Mouse (Mus musculus): ENCODE data around the gene Nanos1.

Gene Nanos1

DNA sequence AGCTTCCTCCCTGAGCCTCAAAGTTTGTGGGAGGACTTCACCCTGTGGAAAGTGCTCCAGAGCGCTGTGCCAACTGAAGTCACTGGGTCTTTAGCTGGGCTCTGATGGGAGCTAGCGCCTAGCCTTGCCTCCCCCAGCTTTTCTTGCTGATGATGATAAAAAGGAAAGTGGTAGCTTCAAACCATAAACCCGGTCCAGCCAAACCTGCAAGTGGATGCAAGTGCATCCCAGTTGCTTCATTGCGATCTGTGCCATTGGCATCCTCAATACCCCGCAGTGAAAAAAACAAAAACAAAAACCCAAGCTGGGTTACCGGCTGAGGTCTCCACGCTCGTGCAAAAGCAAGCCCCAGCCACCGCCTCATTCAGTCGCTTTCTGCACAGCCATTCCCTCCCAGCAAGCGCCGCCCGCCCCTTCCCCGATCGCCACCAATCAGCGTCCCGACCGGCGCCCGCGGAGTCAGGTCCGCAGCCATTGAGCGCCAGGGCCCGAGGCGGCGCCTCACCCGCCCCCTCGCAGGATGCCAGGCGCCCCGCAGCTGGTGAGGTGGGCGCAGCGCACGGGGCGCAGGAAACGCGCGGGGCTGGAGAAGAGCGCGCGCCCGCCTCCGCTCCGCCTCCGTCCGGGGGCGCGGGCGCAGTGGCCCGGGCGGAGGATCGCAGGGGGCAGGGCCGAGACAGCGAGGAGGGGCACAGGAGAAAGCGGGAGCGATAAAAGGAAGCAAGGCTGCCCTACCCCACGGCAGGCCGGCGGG is at the start of gene Nanos1:
Gene Nanos1 (plus strand): TSS at position 550 of the 754 bp plus-strand sequence.
- CTCF ChIA-PET, result interaction anchor here in 2 of 4 experiments (1.0 to 1.4 kb wide), 4 partner anchors 9 to 26 kb away, joined by 3 to 4 read pairs (median 4); no protein-coding TSS in a partner anchor
- POLR2A ChIA-PET, result interaction anchor here (0.6 to 3.0 kb wide), 32 partner anchors 10 to 175 kb away, joined by 3 to 64 read pairs (median 8); partner anchors contain the start of genes Cacul1 (in 3 of the 4), Eif3a (in 3 of the 4), Fam45a (in 2 of the 4) and Grk5 (in 2 of the 4)

DNA sequence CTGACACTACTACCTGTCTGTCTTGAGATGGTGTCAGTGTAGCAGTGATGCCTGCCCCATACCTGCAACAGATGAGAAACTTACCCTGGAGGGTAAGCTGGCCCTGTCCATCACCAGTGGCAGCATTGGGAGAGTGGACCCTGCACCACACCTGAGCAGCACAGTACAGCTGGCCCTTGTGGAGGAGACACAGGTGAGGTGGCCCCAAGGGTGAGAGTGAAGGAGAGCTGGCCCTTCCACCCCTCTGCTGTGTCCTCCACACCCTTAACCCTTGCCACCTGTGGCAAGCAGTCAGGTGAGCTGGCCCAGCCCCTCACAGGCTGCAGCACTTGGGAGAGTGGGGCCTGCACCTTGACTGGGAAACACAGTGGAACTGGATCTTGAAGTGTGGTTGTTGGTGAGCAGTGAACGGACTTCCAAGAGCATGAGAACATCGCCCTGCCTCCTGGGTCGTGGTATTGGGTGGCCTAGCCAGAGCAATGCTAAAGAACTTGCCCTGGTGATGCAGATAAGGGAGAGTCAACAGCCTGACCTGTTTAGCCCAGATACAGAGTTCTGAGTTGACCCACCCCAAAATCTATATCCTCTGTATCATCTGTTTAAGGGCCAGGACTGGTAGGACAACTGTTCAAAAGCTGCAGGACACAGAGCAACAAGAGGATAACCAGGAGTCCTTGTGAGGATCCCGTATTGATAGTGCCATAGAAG is 46.4 kb upstream of the Nanos1 start:
- CTCF ChIA-PET, result no interaction called here
- POLR2A ChIA-PET, result interaction anchor here in 1 of 4 experiments (0.5 kb wide), 1 partner anchor 1763 kb away, joined by 12 read pairs; no protein-coding TSS in a partner anchor

GRCm38 (mm10) chr19:60710196-60710595 is 45.6 kb upstream of the Nanos1 start:
- POLR2A ChIA-PET, result interaction anchor here in 1 of 4 experiments (0.5 kb wide), 1 partner anchor 1764 kb away, joined by 12 read pairs; no protein-coding TSS in a partner anchor
- CTCF ChIA-PET, result interaction anchor here in 1 of 4 experiments (0.6 kb wide), 1 partner anchor 241 kb away, joined by 3 read pairs; no protein-coding TSS in a partner anchor

DNA sequence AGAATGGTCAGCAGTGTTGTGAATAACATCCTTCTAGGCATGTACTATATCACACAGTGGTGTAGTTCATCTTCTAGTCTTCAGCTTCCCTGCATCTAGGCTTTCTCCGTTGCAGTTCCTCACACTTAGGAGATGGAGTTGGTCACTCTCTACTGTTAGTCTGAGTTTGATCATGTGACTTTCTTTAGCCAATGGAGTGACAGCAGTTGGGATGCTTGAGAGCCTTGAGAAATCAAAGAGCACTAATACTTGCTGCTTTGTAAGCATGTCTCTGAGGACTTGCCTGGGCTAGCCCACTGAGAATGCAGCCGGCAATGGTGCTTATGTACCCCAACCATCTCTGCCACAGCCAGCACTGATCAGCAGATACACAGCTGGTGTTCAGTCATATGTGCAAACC is 43.2 kb upstream of the Nanos1 start:
- CTCF ChIA-PET, result interaction anchor here in 1 of 4 experiments (0.6 kb wide), 1 partner anchor 275 kb away, joined by 3 read pairs; no protein-coding TSS in a partner anchor
- POLR2A ChIA-PET, result interaction anchor here in 2 of 4 experiments (0.7 to 0.9 kb wide), 2 partner anchors 102 to 132 kb away, joined by 3 to 4 read pairs; partner anchors contain the start of gene Cacul1 (in 1 of the 2)

GRCm38 (mm10) chr19:60716381-60716780 is 39.4 kb upstream of the Nanos1 start:
- POLR2A ChIA-PET, result interaction anchor here in 2 of 4 experiments (0.7 to 1.2 kb wide), 2 partner anchors 39 to 455 kb away, joined by 4 to 5 read pairs; no protein-coding TSS in a partner anchor
- CTCF ChIA-PET, result no interaction called here

- ChIA-PET CTCF (interaction anchor here in 3 of 4 experiments (0.6 to 3.4 kb wide), 5 partner anchors 10 to 182 kb away, joined by 3 to 14 read pairs (median 5); partner anchors contain the start of gene Nanos1 (in 1 of the 3)), POLR2A (interaction anchor here in 2 of 4 experiments (0.8 to 3.9 kb wide), 3 partner anchors 25 to 82 kb away, joined by 3 to 20 read pairs (median 4); partner anchors contain the start of gene Nanos1 (in 2 of the 2))
These were observed 25.4 kb upstream of the Nanos1 start for GRCm38 (mm10) chr19:60730281-60730852.

DNA sequence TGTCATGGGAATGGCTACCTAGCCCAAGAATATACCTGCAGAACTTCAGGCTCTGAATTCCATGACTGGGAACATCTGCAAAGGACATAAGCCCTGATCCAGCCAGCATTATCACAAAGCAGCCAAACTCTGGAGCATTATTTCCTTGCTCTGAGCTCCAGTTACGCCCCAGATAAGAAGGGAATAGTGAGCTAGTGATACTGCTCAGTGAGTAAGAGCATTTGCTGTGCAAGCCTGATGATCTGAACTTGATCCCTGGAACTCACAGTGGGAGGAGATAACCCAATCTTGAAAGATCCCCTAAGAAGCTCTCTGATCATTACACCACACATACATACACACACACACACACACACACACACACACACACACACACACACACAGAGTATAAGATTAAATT is 24.5 kb upstream of the Nanos1 start:
- ChIA-PET POLR2A (interaction anchor here in 1 of 4 experiments (0.6 to 3.9 kb wide), 6 partner anchors 10 to 272 kb away, joined by 3 to 20 read pairs (median 4); partner anchors contain the start of genes Fam45a and Nanos1), CTCF (interaction anchor here in 3 of 4 experiments (0.6 to 3.4 kb wide), 9 partner anchors 9 to 333 kb away, joined by 3 to 14 read pairs (median 3); no protein-coding TSS in a partner anchor)

- POLR2A ChIA-PET, result interaction anchor here in 1 of 4 experiments (0.6 to 3.9 kb wide), 5 partner anchors 11 to 271 kb away, joined by 3 to 20 read pairs (median 4); partner anchors contain the start of gene Nanos1
- CTCF ChIA-PET, result interaction anchor here in 3 of 4 experiments (0.6 to 1.5 kb wide), 7 partner anchors 8 to 681 kb away, joined by 3 to 6 read pairs (median 4); no protein-coding TSS in a partner anchor
These were observed 23.8 kb upstream of the Nanos1 start for GRCm38 (mm10) chr19:60731966-60732365.

DNA sequence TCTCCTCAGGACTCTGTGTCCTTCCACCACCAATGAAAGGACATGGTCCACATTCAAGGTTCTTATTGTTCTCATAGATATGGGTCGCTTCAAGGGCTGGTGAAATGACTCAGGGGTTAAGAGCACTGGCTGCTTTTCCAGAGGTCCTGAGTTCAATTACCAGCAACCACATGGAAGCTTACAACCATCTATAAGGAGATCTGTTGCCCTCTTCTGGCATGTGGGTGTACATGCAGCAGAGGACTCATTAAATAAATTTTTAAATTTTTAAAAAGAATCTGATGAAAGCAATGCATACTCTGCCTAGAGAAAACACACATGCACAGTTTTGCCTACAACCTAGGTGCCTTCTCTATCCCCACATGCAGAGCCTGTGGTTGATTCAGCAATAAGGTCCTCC is 15.2 kb upstream of the Nanos1 start:
- ChIA-PET CTCF (interaction anchor here (0.5 to 2.9 kb wide), 8 partner anchors 9 to 182 kb away, joined by 3 to 14 read pairs (median 4); partner anchors contain the start of gene Nanos1 (in 1 of the 4)), POLR2A (interaction anchor here in 3 of 4 experiments (0.6 to 9.7 kb wide), 4 partner anchors 15 to 160 kb away, joined by 3 to 55 read pairs (median 4); partner anchors contain the start of genes Cacul1 (in 1 of the 3) and Nanos1 (in 1 of the 3))

GRCm38 (mm10) chr19:60743767-60744547 is 11.8 kb upstream of the Nanos1 start:
- CTCF ChIA-PET, result interaction anchor here in 2 of 4 experiments (0.6 to 1.1 kb wide), 4 partner anchors 12 to 1916 kb away, joined by 3 to 5 read pairs (median 3); no protein-coding TSS in a partner anchor
- POLR2A ChIA-PET, result interaction anchor here in 2 of 4 experiments (0.6 to 9.7 kb wide), 4 partner anchors 7 to 35 kb away, joined by 3 to 55 read pairs (median 3); partner anchors contain the start of gene Nanos1 (in 1 of the 2)

DNA sequence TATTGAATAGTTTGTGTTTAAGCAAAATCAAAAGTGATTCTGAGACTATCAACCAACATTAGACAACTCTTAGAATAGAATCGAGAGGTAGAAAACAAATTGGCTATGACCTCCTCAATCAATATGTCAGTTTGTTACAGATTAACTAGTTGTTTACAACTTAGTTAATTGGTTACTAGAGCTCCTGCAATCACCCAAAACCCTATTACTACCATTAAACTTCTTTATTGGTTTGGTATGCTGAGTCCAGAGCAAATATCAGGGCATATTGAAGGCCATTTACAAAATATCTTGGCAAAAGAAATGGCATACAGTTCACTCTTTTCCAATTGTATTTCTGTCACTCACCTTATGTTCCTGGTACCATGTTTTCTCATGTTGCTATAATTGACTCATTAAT is 8.0 kb upstream of the Nanos1 start:
- POLR2A ChIA-PET, result interaction anchor here in 1 of 4 experiments (0.6 kb wide), 1 partner anchor 17 kb away, joined by 3 read pairs; no protein-coding TSS in a partner anchor
- CTCF ChIA-PET, result no interaction called here

- CTCF ChIA-PET, result interaction anchor here in 2 of 4 experiments (1.0 to 1.4 kb wide), 3 partner anchors 10 to 26 kb away, joined by 3 to 4 read pairs (median 4); no protein-coding TSS in a partner anchor
- POLR2A ChIA-PET, result interaction anchor here (0.6 to 3.0 kb wide), 31 partner anchors 9 to 471 kb away, joined by 3 to 64 read pairs (median 9); partner anchors contain the start of genes Cacul1 (in 3 of the 4), Eif3a (in 3 of the 4), Fam45a (in 2 of the 4) and Grk5 (in 1 of the 4)
These were observed 658 bp downstream of the Nanos1 start for GRCm38 (mm10) chr19:60756192-60757098.

- ChIA-PET CTCF (no interaction called here), POLR2A (interaction anchor here in 3 of 4 experiments (0.8 to 3.0 kb wide), 21 partner anchors 8 to 470 kb away, joined by 3 to 64 read pairs (median 11); partner anchors contain the start of genes Cacul1 (in 2 of the 3), Eif3a (in 2 of the 3), Fam45a (in 2 of the 3) and Prdx3 (in 1 of the 3))
These were observed 1.5 kb downstream of the Nanos1 start for GRCm38 (mm10) chr19:60757099-60757785.

- CTCF ChIA-PET, result no interaction called here
- POLR2A ChIA-PET, result interaction anchor here (0.6 to 6.3 kb wide), 20 partner anchors 9 to 201 kb away, joined by 3 to 137 read pairs (median 4); partner anchors contain the start of gene Eif3a (in 3 of the 4)
These were observed 3.4 kb downstream of the Nanos1 start for GRCm38 (mm10) chr19:60758896-60759835.
